Mouse (Mus musculus): Measurements from ENCODE around the gene Pip4k2b. TPM values are rescaled to one million over a fixed set of nuclear protein-coding genes. Genes with fewer than 3 reads are reported as not detected.

Pip4k2b gene
- polyA plus RNA-seq, 1 experiment from 2014 or later = 3.7 TPM

DNA sequence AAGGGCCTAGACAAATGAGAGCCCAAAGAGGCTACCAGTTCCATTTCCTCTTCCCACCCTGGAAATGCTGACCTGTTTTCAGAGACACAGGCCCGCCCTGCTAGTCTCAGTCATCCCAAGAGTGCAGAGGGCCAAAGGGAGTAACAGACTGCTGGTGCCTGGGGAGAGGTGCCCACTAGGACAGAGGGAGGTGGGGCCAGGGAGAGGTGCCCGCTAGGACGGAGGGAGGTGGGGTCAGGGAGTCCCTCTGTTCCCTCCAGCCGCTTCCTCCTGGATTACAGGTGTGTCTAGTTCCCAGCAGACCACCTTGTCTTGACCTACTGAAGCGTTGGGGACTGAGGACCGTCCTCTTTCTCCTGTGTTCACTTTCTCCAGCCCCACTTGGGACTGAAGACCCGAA is 59.7 kb downstream of the Pip4k2b start:
- WGBS = 33% methylated on average over 7 of the region's 7 CpGs
- no peaks in the 10 kb centered on the region for H3K9me3 ChIP-seq

DNA sequence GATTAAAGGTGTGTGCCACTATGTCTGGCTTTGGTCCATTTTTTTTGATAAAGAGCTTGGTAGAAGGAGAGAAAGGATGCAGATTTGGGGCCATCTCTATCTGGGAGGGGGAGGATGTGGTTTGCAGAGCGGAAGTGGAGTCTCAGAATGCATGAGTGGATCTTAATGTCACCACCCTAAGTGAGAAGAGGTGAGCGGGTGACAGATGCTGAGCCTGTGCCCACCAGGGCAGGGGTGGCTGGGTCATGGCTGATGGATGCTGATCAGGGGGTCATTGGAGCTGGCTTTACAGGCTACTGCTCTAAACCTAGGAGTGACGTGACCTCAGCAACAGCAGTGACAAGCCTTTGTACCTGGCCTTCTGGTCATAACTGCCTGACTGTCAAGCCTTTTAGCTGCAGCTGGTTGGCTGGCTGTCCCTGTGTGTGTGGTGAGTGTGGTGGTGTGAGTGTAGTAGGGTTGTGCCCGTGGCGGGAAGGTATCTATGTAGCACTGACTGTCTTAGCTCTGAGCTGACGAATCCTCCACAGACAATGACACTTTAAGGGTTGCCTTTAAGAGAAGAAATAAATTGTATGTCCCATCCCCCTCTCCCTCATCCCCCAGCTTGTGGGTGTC is 60.3 kb downstream of the Pip4k2b start:
- Histone ChIP-seq H3K4me3 (replicated peaks) (no peak overlapping the region), H3K4me1 (replicated peaks) (peaks cover 26% of the 10 kb centered on the region), H3K9ac (replicated peaks) (no peak overlapping the region), H3K36me3 (peaks cover 43% of the 10 kb centered on the region), H3K9me3 (no peaks in the 10 kb centered on the region), H3K27ac (no peak overlapping the region), H3K4me2 (replicated peaks) (no peak overlapping the region), H3K27me3 (0 out of 2 replicates have a peak, but pooled peaks cover 3% of the 10 kb centered on the region)
- ATAC-seq = no peak
- 82% methylated on average over 6 of the region's 6 CpGs for WGBS

More for the DNA sequence above, 59.7 kb downstream of the Pip4k2b start:
- Histone ChIP-seq H3K4me2 (replicated peaks) (peak overlapping the region; percentile 67; the same call in 1 of the 2 replicates), H3K27me3 (0 out of 2 replicates have a peak, but pooled peaks cover 3% of the 10 kb centered on the region), H3K4me3 (replicated peaks) (no peak overlapping the region), H3K4me1 (replicated peaks) (peaks cover 26% of the 10 kb centered on the region), H3K36me3 (peaks cover 41% of the 10 kb centered on the region), H3K27ac (0 out of 2 replicates have a peak overlapping the region, but pooled peaks have one; percentile 14), H3K9ac (replicated peaks) (peak overlapping the region; percentile 30; the same call in 1 of the 2 replicates)
- no peak for ATAC-seq

DNA sequence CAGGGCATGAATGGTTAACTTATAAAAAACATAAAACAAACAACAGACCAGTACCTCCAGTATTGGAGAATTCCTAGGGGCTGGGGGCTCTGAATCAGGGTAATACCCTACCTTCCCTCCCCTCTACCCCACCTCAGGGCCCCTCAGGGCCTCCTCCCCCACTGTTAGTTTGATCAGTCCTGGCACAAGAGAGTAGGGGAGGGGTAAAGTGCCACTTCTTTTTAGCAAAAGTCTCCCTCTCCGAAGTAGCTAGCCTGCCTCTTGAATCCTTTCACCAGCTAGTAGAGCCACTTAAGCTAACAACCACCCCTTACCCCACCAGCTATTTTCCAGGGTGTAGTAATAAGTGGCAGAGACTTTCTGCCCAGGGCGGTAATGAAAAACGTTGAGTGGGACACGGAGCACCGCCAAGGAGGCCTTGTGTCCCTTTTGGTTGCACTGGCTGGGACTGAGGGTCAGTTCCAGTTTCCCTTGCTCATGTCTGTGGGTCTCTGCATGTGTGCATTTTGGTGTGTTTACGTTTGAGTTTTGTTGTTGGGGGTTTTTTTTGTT is 61.9 kb downstream of the Pip4k2b start:
- Histone ChIP-seq H3K27ac (no peak overlapping the region), H3K9ac (replicated peaks) (no peak overlapping the region), H3K4me1 (replicated peaks) (peaks cover 35% of the 10 kb centered on the region), H3K4me2 (replicated peaks) (no peak overlapping the region), H3K9me3 (no peaks in the 10 kb centered on the region), H3K36me3 (peaks cover 51% of the 10 kb centered on the region), H3K27me3 (0 out of 2 replicates have a peak, but pooled peaks cover 3% of the 10 kb centered on the region), H3K4me3 (replicated peaks) (no peak overlapping the region)
- ATAC-seq = no peak
- 79% methylated on average over 6 of the region's 6 CpGs for WGBS

DNA sequence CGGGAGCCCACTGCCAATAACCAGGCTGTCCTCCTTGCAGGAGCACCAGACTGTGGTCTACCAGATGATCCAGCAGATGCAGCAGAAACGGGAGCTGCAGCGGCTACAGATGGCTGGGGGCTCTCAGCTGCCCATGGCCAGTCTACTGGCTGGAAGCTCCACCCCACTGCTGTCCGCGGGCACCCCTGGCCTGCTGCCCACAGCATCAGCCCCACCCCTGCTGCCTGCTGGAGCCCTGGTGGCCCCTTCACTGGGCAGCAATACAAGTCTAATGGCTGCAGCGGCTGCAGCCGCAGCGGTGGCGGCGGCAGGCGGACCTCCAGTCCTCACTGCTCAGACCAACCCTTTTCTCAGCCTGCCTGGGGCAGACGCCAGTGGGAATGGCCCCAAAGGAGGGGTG is 64.1 kb downstream of the Pip4k2b start:
- no peak for ATAC-seq
- Histone ChIP-seq H3K4me2 (replicated peaks) (no peak overlapping the region), H3K36me3 (peaks cover 71% of the 10 kb centered on the region), H3K4me3 (replicated peaks) (no peak overlapping the region), H3K27me3 (0 out of 2 replicates have a peak, but pooled peaks cover 4% of the 10 kb centered on the region), H3K9me3 (no peaks in the 10 kb centered on the region), H3K4me1 (replicated peaks) (peaks cover 45% of the 10 kb centered on the region), H3K27ac (no peak overlapping the region; the same call in 1 of the 2 replicates), H3K9ac (replicated peaks) (no peak overlapping the region)
- 77% methylated on average over 12 of the region's 12 CpGs for WGBS

DNA sequence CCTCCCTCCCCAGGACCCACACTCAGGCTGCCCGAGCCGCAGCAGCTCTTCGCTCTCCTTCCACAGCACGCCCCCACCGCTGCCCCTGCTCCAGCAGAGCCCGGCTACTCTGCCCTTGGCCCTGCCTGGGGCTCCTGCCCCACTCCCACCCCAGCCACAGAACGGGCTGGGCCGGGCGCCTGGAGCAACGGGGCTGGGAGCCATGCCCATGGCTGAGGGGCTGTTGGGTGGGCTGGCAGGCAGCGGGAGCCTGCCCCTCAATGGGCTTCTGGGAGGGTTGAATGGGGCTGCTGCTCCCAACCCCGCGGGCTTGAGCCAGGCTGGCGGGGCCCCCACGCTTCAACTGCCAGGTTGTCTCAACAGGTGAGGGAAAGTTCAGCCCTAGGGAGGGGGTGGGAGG is 66.2 kb downstream of the Pip4k2b start:
- no peak for ATAC-seq
- H3K4me3 ChIP-seq (replicated peaks) = no peak overlapping the region
- 62% methylated on average over 15 of the region's 15 CpGs for WGBS

DNA sequence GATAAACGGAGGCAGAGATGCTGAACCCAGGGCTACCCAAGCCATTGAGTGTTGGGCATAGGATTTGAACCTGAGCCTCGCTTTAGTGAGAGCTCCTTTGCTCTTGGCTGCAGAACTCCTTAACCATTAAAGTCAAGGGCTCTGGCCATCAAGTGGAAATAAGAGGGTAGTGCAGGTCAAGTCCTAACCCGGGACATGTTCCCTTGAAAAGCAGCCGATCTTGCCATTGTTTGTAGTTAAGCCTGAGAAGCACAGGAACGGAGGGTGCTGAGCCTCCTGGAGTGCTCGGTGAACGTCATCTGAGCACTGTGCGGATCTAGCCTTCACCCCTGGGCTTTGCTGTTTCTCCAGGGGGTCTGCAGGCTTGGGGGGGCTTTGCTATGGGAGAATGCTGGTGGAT is 66.7 kb downstream of the Pip4k2b start:
- peaks cover 97% of the 10 kb centered on the region for H3K36me3 ChIP-seq
- 0 out of 2 replicates have a peak, but pooled peaks cover 4% of the 10 kb centered on the region for H3K27me3 ChIP-seq
- H3K4me1 ChIP-seq (replicated peaks) = peaks cover 36% of the 10 kb centered on the region
- ATAC-seq = no peak
- WGBS = 28% methylated on average over 8 of the region's 8 CpGs
- peak overlapping the region; percentile 28; the same call in 1 of the 2 replicates for H3K9ac ChIP-seq (replicated peaks)
- no peak overlapping the region for H3K4me3 ChIP-seq (replicated peaks)
- H3K27ac ChIP-seq = peak overlapping the region; percentile 47; the same call in 1 of the 2 replicates
- no peaks in the 10 kb centered on the region for H3K9me3 ChIP-seq
- H3K4me2 ChIP-seq (replicated peaks) = no peak overlapping the region

More for the DNA sequence above, 66.2 kb downstream of the Pip4k2b start:
- Histone ChIP-seq H3K4me2 (replicated peaks) (no peak overlapping the region), H3K4me1 (replicated peaks) (peaks cover 36% of the 10 kb centered on the region), H3K36me3 (peaks cover 93% of the 10 kb centered on the region), H3K9ac (replicated peaks) (peak overlapping the region; percentile 28; the same call in 1 of the 2 replicates), H3K9me3 (no peaks in the 10 kb centered on the region), H3K27me3 (0 out of 2 replicates have a peak, but pooled peaks cover 4% of the 10 kb centered on the region), H3K27ac (no peak overlapping the region)

DNA sequence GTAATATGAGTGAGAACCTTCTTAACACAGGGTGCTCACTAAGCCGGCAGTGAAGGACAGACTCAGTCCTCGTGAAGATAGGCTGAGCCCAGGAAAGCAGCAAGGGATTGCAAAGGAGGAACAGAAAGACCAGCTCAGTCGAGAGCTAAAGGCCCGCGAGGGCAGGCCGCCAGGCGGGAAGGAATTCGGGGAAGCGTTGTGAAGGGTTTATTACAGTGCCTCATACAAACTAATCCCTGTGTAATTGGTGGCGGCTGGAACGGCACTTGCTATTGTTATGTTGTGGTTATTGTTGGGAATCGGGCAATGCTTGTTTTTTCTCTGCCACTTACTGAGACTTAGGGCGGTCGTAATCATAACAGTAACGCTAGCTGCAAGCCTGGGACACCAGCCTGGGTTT is 67.1 kb downstream of the Pip4k2b start:
- no peak for ATAC-seq
- Histone ChIP-seq H3K9me3 (no peaks in the 10 kb centered on the region), H3K4me1 (replicated peaks) (peaks cover 36% of the 10 kb centered on the region), H3K4me2 (replicated peaks) (no peak overlapping the region), H3K36me3 (peaks cover 98% of the 10 kb centered on the region), H3K27me3 (0 out of 2 replicates have a peak, but pooled peaks cover 4% of the 10 kb centered on the region), H3K9ac (replicated peaks) (no peak overlapping the region), H3K27ac (peak overlapping the region; percentile 47), H3K4me3 (replicated peaks) (no peak overlapping the region)
- WGBS = 16% methylated on average over 15 of the region's 15 CpGs

DNA sequence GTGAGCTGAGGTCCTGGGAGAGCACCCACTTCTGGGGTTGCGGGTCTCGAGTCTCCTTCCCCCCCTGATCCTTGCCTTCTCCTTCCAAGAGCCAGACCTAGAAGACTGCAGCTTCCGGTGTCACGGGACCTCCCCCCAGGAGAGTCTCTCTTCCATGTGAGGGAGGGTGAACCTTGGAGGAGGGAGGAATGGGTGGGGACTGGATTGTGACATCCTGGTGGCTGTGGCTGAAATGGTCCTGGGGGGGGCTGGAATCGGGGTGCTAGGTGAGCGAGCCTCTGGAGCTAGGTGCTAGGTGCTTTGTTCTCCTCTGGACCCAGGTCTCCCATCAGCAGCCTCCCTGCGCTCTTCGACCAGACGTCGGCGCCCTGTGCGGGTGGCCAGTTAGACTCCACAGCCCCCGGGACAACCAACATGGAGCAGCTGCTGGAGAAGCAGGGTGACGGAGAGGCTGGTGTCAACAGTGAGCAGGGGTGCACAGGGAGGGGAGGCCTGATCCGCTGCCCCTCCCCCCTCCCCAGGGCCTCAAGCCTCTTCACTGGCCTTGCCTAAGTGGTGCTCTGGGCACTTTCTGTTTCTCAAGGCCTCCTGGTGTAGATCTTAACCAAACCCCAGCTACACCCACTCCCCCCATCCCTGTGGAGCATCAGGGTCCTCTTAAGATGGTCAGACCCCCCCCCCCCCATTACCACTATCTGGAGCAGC is 68.3 kb downstream of the Pip4k2b start:
- no peak overlapping the region for H3K27ac ChIP-seq
- no peak overlapping the region for H3K4me3 ChIP-seq (replicated peaks)
- 75% methylated on average over 15 of the region's 15 CpGs for WGBS
- H3K36me3 ChIP-seq = peaks cover 98% of the 10 kb centered on the region
- H3K4me1 ChIP-seq (replicated peaks) = peaks cover 36% of the 10 kb centered on the region
- H3K27me3 ChIP-seq = 0 out of 2 replicates have a peak, but pooled peaks cover 4% of the 10 kb centered on the region
- 0 out of 2 replicates have a peak overlapping the region, but pooled peaks have one; percentile 21 for H3K9ac ChIP-seq (replicated peaks)
- no peak overlapping the region for H3K4me2 ChIP-seq (replicated peaks)
- no peaks in the 10 kb centered on the region for H3K9me3 ChIP-seq
- ATAC-seq = 0 out of 2 replicates have a peak, but pooled peaks have one; percentile 10

DNA sequence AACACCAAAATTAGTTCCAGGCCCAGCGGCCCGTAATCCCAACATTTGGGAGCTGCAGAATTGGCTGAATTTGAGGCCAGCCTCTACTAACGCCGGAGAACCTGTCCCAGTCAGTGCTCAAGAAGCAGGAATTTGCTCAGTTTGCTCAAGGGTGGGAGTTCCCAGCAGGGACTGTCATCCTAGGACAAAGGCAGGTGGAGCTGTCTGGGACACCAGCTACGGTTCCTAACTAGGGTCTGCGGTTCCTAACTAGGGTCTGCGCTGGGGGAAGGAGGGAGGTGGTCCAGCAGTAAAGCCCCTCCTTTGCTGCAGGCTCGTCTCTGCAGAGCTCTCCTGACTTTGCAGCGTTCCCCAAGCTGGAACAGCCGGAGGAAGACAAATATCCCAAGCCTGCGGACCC is 71.4 kb downstream of the Pip4k2b start:
- H3K4me3 ChIP-seq (replicated peaks) = no peak overlapping the region
- no peak for ATAC-seq
- peaks cover 51% of the 10 kb centered on the region for H3K4me1 ChIP-seq (replicated peaks)
- 0 out of 2 replicates have a peak, but pooled peaks cover 4% of the 10 kb centered on the region for H3K27me3 ChIP-seq
- no peak overlapping the region for H3K4me2 ChIP-seq (replicated peaks)
- no peak overlapping the region for H3K9ac ChIP-seq (replicated peaks)
- H3K9me3 ChIP-seq = no peaks in the 10 kb centered on the region
- 79% methylated on average over 11 of the region's 11 CpGs for WGBS
- peaks cover 99% of the 10 kb centered on the region for H3K36me3 ChIP-seq
- no peak overlapping the region for H3K27ac ChIP-seq

DNA sequence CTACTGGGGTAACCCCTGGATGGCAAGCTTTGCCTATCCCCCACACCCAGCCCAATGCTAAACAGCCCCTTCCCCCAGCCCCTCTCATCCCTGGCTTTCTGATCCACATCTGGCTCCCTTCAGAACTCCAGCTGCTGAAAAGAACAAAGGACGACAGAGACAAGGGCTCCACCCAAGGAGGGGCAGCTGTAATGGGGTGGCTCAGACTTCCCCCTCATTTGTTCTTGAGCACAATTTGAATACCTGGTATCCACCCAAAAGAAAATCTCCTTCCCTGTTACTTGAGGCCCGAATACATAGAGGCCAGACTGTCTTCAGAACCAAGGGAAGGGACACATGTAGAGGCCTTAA is 73.4 kb downstream of the Pip4k2b start:
- H3K4me3 ChIP-seq (replicated peaks) = no peak overlapping the region
- no peaks in the 10 kb centered on the region for H3K27me3 ChIP-seq
- 25% methylated on average over 2 of the region's 2 CpGs for WGBS
- no peak for ATAC-seq
- peaks cover 98% of the 10 kb centered on the region for H3K36me3 ChIP-seq
- H3K9ac ChIP-seq (replicated peaks) = no peak overlapping the region
- no peak overlapping the region for H3K27ac ChIP-seq
- H3K9me3 ChIP-seq = no peaks in the 10 kb centered on the region
- no peak overlapping the region for H3K4me2 ChIP-seq (replicated peaks)
- peaks cover 31% of the 10 kb centered on the region for H3K4me1 ChIP-seq (replicated peaks)

DNA sequence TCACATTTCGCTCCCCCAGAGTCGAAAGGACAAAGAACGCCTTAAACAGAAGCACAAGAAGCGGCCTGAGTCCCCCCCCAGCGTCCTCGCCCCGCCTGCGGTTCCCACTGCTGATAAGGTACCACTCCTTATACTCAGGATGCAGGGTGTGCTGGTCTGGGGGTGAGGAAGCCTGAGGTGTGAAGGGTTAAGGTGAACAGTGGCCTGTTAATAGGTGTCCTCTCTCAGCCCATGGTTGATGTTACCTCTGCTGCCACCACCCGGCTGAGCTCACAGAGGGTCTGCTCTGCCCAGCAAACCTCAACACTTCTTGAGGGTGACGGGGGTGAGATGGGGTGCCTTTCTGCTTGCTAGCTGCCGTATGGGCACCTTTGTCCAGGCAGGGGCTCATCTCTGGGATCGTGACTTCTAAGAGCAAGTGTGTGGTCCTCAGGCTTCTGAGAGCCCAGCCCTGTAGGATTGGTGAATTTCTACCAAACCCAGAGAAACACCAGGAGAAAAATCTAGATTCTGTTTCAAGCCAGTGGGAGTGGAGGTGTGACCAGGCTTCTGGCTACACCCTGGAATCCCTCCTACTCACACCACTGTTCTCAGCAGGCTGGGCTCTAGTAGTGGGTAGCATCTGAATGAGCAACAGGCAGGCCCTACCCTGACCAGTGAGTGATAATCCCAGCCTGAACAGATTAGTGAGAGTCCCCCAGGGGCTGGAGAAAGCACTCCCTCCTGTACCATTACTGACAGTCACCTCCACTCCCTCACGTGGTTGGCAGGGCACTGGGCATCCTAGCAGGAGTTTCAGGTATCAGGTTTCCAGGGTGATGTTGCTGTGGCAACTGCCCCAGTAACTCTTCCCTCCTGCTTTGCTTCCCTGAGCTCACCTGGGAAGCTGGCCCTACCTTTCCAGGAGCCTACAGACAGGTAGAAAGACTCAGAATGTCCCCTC is 74.0 kb downstream of the Pip4k2b start:
- Histone ChIP-seq H3K4me2 (replicated peaks) (no peak overlapping the region), H3K9ac (replicated peaks) (no peak overlapping the region), H3K36me3 (peaks cover 98% of the 10 kb centered on the region), H3K9me3 (no peaks in the 10 kb centered on the region), H3K27ac (no peak overlapping the region), H3K27me3 (no peaks in the 10 kb centered on the region), H3K4me1 (replicated peaks) (peaks cover 26% of the 10 kb centered on the region), H3K4me3 (replicated peaks) (no peak overlapping the region)
- no peak for ATAC-seq
- 71% methylated on average over 13 of the region's 13 CpGs for WGBS
